Mouse (Mus musculus) cerebellum, adult (tissue): Measurements from ENCODE around the gene Susd5.

ENCODE experiments used
- ATAC-seq: cut with Nextera tagmentation; 2 replicates; pipeline ENCODE4 v1.9.2; 2017; ENCODE audit warnings: mild to moderate bottlenecking, moderate library complexity, mixed read lengths; ENCODE audit not compliant: insufficient number of reproducible peaks, low FRiP score, low TSS enrichment

Gene Susd5

DNA sequence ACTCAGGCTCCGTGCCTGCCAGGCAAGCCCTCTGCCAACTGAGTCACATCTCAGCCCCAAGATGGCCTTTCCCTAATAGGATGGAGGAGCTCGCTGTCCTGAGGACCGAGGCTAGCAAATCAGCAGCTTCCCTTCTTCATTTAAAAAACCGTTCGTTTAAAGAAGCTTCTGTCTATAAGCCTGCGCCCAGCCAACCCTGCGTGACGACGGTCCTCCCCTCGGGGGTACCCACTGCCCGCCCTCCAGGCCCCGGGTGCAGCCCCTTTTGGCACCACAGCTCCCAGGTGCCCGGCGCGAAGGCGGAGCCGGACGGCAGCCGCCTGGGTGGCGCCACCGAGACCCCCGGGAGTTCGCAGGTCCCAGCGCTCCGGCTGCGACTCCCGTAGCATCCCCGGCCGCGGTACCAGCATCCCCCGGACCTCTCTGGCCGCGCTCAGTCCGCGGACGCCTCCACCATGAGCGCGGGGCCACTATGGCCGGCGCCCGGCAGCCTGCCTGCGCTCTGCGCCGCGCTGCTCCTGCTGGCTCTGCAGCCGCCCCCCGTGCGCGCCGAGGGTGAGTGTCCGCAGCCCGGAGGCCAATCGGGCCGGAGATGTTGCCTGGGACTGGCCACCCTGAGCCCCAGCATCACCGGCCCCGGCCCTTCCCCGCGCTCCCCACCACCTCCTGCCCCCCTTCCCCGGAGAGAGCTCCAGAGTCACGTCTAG is at the start of gene Susd5:
TSS of gene Susd5 (plus strand) at position 51 of the 707 bp plus-strand sequence.
- ATAC-seq = no peak

DNA sequence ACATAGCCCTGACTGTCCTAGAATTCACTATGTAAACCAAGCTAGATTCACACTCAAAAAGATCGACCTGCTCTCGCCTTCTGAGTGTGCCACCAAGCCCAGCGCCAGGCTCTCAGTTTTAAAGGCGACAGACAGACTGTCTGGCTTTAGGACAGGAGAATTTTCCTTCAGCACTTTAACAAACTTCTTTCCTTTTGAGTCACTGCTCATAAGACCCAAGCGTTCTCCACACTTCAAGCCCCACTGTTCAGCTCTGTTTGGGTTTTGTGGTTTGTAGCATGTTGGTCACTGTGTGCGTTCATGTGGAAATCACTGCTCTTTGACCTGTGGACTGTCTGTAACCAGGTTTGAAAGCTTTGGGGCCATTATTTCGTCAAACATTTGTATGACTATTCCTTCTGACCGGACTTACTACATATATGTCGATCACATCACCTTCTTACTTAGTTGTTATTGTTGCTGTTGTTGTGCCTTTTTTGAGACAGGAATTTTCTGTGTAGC is 49.0 kb upstream of the Susd5 start:
- ATAC-seq = no peak

GRCm38 (mm10) chr9:114009526-114009925 is 47.4 kb upstream of the Susd5 start:
- ATAC-seq = no peak

- no peak for ATAC-seq
Measured at GRCm38 (mm10) chr9:114011203-114011602, 45.7 kb upstream of the Susd5 start.

- ATAC-seq = no peak
Measured at GRCm38 (mm10) chr9:114014034-114014433, 42.9 kb upstream of the Susd5 start.

DNA sequence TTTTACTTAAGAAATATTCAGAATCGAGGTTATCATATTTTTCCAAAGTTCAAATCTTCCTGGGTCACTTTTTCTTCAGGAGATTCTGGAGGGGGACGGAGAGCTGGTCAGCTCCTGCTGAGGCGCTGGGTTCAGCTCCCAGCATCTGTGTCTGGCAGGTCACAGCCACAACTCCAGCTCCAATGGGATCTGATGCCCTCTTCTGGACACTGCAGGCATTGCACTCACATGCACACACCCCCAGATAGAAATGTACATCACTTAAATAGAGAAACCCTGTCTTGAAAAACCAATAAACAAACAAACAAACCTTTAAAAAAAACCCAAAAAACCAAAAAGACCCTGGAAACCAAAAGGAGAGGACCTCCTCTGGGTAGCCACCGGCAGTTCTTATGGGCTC is 41.2 kb upstream of the Susd5 start:
- no peak for ATAC-seq

DNA sequence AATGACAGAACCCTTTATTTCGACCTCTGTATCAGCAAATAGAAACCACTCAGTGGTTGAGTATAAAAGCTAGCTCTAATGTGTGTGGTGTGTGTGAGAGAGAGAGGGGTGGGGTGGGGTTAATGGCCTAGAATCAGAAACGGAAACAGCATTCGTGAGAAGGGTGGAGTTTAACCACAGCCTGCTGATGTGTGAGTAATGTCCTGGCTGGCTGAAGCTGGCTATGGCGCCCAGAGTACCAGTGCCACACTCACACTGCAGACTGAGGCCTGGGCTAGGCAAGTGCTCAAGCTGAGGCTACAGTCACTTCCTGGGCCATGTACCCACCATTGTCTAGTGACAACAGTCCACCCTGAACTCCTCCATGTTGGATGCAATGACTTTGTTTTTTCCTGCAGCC is 40.5 kb upstream of the Susd5 start:
- no peak for ATAC-seq

DNA sequence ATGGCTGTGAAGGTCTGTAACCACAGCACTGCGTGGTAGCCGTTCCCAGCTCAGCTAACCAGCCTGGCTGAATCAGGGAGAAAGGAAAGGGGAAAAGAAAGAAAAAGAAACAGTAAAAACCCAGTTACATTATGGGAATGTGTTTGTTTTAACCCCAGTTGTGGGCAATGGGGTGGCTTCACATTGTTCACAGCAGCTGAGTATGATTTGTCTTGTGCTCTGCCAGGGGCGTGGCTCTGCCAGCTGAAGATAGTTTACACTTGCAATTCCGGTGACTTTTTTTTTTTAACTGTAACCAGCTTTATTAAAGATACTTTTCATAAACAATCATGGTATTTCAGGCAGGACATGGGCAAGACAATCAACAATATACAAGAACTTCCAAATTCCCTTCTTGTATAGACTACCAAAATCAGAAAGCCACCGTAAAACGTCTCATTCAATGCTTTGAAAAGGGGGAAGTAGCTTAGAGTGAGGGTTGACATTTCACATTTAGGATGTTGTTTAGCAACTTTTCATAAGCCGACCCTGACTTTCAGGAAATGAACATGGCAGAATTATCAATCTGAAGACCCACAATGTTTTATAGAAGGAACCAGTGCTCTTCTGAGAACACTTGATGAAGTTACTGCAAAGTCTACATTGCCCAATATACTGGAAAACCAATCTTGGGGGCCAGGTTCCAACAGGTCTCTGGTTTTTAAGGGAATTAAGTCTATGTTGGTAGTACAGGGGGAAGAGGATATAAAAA is 37.8 kb upstream of the Susd5 start:
- ATAC-seq = no peak

GRCm38 (mm10) chr9:114022141-114022540 is 34.8 kb upstream of the Susd5 start:
- ATAC-seq = no peak

GRCm38 (mm10) chr9:114025182-114025581 is 31.8 kb upstream of the Susd5 start:
- ATAC-seq = no peak

- ATAC-seq = no peak
Measured at GRCm38 (mm10) chr9:114025846-114026245, 31.1 kb upstream of the Susd5 start.

GRCm38 (mm10) chr9:114026261-114026934 is 30.5 kb upstream of the Susd5 start:
- ATAC-seq = peak; percentile 96

GRCm38 (mm10) chr9:114040945-114041344 is 16.0 kb upstream of the Susd5 start:
- ATAC-seq = no peak

GRCm38 (mm10) chr9:114042490-114042889 is 14.4 kb upstream of the Susd5 start:
- ATAC-seq = no peak

DNA sequence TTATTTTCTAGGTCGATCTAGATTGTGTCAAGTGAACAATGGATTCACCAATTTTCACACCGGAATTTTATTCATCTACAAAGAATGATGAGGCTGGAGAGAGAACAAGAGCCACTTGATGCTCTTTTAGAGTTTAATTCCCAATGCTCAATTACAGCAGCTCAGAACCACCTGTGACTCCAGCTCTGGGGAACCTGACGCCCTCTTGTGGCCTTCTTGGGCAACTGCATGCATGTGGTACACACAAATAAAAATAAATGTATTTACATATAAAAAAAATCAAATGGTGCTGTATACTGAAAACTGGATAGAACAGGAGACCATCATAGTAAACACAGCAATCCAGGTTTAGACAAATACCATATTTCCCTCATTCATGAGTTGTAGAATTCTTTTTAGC is 12.5 kb upstream of the Susd5 start:
- no peak for ATAC-seq

- no peak for ATAC-seq
Measured at GRCm38 (mm10) chr9:114046028-114046427, 10.9 kb upstream of the Susd5 start, which contains the start of gene Fbxl2. Gene Fbxl2 (minus strand): TSS chr9:114046191.

DNA sequence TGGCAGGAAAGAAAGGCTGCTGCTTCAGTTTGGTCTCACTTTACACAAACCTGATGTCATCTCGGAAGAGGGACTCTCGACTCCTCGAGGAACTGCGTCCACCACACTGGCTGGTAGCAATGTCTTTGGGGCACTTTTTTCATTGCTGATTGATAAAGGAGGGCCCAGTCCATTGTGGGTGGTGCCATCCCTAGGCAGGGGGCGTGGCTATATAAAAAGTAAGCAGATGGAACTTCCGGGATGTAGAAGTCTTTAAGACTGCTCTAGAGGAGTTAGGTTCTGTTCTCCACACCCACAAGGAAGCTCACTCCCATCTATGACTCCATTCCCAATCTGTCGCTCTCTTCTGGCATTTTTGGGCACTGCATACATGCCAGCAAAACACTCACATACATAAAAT is 10.3 kb upstream of the Susd5 start:
- no peak for ATAC-seq

DNA sequence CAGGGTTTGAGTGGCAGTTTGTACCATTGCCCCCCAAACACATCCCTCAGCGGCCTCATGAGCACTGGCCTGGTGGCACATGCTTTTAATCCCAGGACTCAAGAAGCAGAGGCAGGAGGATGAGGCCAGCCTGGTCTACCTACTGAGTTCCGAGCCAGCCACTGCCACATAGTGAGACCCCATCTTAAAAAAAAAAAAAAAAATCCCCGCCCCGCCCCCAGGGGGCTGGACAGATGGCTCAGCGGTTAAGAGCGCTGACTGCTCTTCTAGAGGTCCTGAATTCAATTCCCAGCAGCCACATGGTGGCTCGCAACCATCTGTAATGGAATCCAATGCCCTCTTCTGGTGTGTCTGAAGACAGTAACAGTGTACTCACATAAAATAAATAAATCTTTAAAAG is 6.8 kb upstream of the Susd5 start:
- ATAC-seq = no peak

DNA sequence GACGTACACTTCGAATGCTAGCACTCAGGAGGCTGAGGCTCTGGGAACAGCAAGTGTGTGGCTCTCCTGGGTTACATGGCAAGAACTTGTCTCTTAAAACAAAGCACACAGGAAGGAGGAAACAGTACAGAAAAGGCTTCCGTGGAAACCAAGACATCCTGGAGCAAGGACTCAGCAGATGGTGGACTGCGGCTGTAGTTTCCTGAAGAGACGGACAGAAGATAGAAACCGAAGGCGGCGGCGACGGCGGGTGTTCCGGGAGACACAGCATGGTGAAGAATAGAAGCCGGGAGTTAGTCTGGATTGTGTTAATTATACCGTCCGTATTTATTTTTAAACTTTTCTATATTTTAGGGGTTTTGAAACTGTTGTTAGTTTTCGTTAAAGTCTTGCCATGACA is 6.2 kb upstream of the Susd5 start:
- ATAC-seq = no peak

- no peak for ATAC-seq
Measured at GRCm38 (mm10) chr9:114052031-114052430, 4.9 kb upstream of the Susd5 start.

GRCm38 (mm10) chr9:114052866-114053265 is 4.1 kb upstream of the Susd5 start:
- ATAC-seq = no peak
